Mouse (Mus musculus) embryo, embryonic 11 days (tissue): ENCODE measurements around the gene Nfatc4.

Experiments
- DNase-seq: peaks from one replicate; pipeline ENCODE4 v3.0.0-alpha.2; 2015

Nfatc4 gene

GRCm38 (mm10) chr14:55822435-55822990 is 431 bp upstream of the Nfatc4 start:
- DNase-seq: peak; percentile 90

GRCm38 (mm10) chr14:55824001-55824480 is 1.1 kb downstream of the Nfatc4 start:
- DNase-seq: peak; percentile 77

- DNase-seq: peak; percentile 83
Observed at GRCm38 (mm10) chr14:55824481-55825215, 1.7 kb downstream of the Nfatc4 start.

GRCm38 (mm10) chr14:55825216-55826051 is 2.5 kb downstream of the Nfatc4 start:
- peak; percentile 81 for DNase-seq

- no peak for DNase-seq
Observed at GRCm38 (mm10) chr14:55826142-55826541, 3.2 kb downstream of the Nfatc4 start.

GRCm38 (mm10) chr14:55826551-55827340 is 3.8 kb downstream of the Nfatc4 start:
- peak; percentile 54 for DNase-seq

GRCm38 (mm10) chr14:55828716-55829263 is 5.8 kb downstream of the Nfatc4 start:
- no peak for DNase-seq

GRCm38 (mm10) chr14:55829854-55830253 is 6.9 kb downstream of the Nfatc4 start:
- DNase-seq: no peak

- no peak for DNase-seq
Observed at GRCm38 (mm10) chr14:55830331-55830730, 7.4 kb downstream of the Nfatc4 start.

- no peak for DNase-seq
Observed at GRCm38 (mm10) chr14:55833126-55833525, 10.2 kb downstream of the Nfatc4 start.

GRCm38 (mm10) chr14:55834808-55835533 is 12.0 kb downstream of the Nfatc4 start:
- no peak for DNase-seq

- no peak for DNase-seq
Observed at GRCm38 (mm10) chr14:55838312-55838711, 15.4 kb downstream of the Nfatc4 start.

- DNase-seq: no peak
Observed at GRCm38 (mm10) chr14:55838740-55839139, 15.8 kb downstream of the Nfatc4 start.

GRCm38 (mm10) chr14:55840853-55841366 is 18.0 kb downstream of the Nfatc4 start:
- DNase-seq: no peak

- no peak for DNase-seq
Observed at GRCm38 (mm10) chr14:55842794-55843193, 19.9 kb downstream of the Nfatc4 start.

- DNase-seq: no peak
Observed at GRCm38 (mm10) chr14:55845506-55846294, 22.8 kb downstream of the Nfatc4 start.

- no peak for DNase-seq
Observed at GRCm38 (mm10) chr14:55850885-55851284, 27.9 kb downstream of the Nfatc4 start.

GRCm38 (mm10) chr14:55852646-55853551 is 30.0 kb downstream of the Nfatc4 start:
- DNase-seq: peak; percentile 82

- DNase-seq: peak; percentile 94
Observed at GRCm38 (mm10) chr14:55853621-55854285, 30.8 kb downstream of the Nfatc4 start, which contains the start of gene Nynrin. Gene Nynrin, plus strand, starts transcription at chr14:55854010.
